Mouse (Mus musculus): ENCODE measurements around the gene Tdrd5. TPM values are rescaled to one million over a fixed set of nuclear protein-coding genes. Genes with fewer than 3 reads are reported as not detected.

The Tdrd5 gene
- polyA plus RNA-seq, 1 experiment from 2014 or later: 0.58 TPM

DNA sequence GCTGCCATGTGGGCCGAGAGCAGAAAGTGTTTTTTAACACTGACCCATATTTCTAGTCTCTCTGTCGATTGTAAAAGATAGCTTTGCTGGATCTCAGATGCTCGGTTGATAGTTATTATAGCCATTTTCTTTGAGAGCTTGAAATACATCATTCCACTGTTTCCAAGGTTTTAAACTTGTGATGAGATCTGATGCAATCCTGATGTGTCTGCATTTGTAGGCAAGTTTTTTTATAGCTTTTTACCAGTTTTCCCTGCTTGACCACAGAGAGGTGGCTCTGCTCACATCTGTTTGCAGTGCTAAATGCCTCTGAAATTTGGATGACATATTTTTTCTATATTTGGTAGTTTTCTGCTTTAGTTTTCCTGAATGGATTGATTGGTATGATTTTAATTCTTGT, 55.6 kb downstream of the Tdrd5 start:
- H3K4me3 ChIP-seq: no peak overlapping the region
- no peak for ATAC-seq (ENCODE audit: low FRiP score)
- no peaks in the 10 kb centered on the region for H3K4me1 ChIP-seq (replicated peaks)
- H3K27me3 ChIP-seq: 0 out of 2 replicates have a peak, but pooled peaks cover under 1% of the 10 kb centered on the region
- H3K4me2 ChIP-seq: no peak overlapping the region
- H3K9me3 ChIP-seq: no peaks in the 10 kb centered on the region
- H3K36me3 ChIP-seq: no peaks in the 10 kb centered on the region
- H3K27ac ChIP-seq: no peak overlapping the region
- 80% methylated on average over 3 of the region's 3 CpGs for WGBS
- no peak overlapping the region for H3K9ac ChIP-seq

DNA sequence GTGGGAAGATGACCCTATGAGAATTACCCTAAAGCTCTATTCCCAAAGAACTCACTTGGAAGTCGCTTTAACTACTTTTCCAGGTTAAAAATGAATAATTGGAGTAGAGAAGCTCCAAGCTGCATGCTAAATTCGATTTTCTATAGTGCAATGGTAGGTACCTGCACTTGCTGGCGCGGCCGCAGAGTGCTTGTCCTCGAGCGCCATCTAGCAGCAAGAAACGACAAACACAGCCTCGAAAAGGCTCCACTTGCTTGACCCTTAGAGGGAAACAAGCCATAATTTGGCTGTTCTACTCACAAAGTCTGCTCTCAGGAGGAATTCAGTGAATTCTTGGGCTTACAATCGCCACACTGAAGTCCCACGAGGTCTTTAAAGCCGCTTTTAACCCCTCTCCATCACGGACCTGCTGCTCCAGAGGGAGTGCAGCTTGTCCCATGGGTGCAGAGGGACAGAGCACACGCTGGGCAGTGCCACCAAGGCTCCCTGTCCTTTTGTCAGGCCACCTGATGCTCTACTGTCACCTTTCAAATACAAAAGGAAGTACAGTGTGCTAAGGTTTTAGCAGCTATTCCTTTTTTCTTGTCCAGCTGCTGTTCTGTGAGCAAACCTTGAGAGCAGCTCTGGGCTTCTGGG, 61.6 kb downstream of the Tdrd5 start:
- WGBS: 8% methylated on average over 14 of the region's 14 CpGs
- H3K4me2 ChIP-seq: no peak overlapping the region
- ATAC-seq (ENCODE audit: low FRiP score): no peak; the same call in 1 of the 2 replicates
- no peaks in the 10 kb centered on the region for H3K9me3 ChIP-seq
- H3K4me3 ChIP-seq: no peak overlapping the region
- 0 out of 2 replicates have a peak, but pooled peaks cover 7% of the 10 kb centered on the region for H3K27me3 ChIP-seq
- H3K27ac ChIP-seq: no peak overlapping the region
- peaks cover 5% of the 10 kb centered on the region; the same call in 1 of the 2 replicates for H3K4me1 ChIP-seq (replicated peaks)
- no peaks in the 10 kb centered on the region for H3K36me3 ChIP-seq
- H3K9ac ChIP-seq: no peak overlapping the region

- Histone ChIP-seq H3K4me3 (no peak overlapping the region), H3K27me3 (0 out of 2 replicates have a peak, but pooled peaks cover 7% of the 10 kb centered on the region), H3K4me1 (replicated peaks) (peaks cover 5% of the 10 kb centered on the region; the same call in 1 of the 2 replicates), H3K4me2 (no peak overlapping the region), H3K9me3 (no peaks in the 10 kb centered on the region), H3K36me3 (no peaks in the 10 kb centered on the region), H3K27ac (no peak overlapping the region), H3K9ac (no peak overlapping the region)
- peak; percentile 3; the same call in 1 of the 2 replicates for ATAC-seq (ENCODE audit: low FRiP score)
- 37% methylated on average over 2 of the region's 2 CpGs for WGBS
Measured at GRCm38 (mm10) chr1:156241035-156241434, 62.4 kb downstream of the Tdrd5 start.

DNA sequence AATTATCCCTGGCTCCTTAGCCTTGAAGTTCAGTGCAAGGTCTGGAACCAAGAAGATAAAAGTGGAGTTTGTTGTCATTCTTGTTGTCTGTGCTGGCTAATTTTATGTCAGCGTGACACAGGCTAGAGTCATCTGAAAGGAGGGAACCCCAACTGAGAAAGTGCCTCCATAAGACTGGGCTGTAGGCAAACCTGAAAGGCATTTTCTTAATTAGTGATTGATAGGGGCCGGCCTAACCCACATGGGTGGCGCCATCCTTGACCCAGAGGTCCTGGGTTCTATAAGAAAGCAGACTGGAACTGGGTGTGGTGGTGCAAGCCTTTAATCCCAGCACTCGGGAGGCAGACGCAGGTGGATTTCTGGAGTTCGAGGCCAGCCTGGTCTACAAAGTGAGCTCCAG, 72.3 kb downstream of the Tdrd5 start:
- no peaks in the 10 kb centered on the region for H3K27me3 ChIP-seq
- peak overlapping the region; percentile 58; the same call in 1 of the 2 replicates for H3K27ac ChIP-seq
- no peak overlapping the region for H3K4me2 ChIP-seq
- 79% methylated on average over 6 of the region's 6 CpGs for WGBS
- peaks cover 18% of the 10 kb centered on the region for H3K4me1 ChIP-seq (replicated peaks)
- no peaks in the 10 kb centered on the region for H3K9me3 ChIP-seq
- H3K36me3 ChIP-seq: no peaks in the 10 kb centered on the region
- no peak for ATAC-seq (ENCODE audit: low FRiP score)
- no peak overlapping the region for H3K9ac ChIP-seq
- no peak overlapping the region for H3K4me3 ChIP-seq

DNA sequence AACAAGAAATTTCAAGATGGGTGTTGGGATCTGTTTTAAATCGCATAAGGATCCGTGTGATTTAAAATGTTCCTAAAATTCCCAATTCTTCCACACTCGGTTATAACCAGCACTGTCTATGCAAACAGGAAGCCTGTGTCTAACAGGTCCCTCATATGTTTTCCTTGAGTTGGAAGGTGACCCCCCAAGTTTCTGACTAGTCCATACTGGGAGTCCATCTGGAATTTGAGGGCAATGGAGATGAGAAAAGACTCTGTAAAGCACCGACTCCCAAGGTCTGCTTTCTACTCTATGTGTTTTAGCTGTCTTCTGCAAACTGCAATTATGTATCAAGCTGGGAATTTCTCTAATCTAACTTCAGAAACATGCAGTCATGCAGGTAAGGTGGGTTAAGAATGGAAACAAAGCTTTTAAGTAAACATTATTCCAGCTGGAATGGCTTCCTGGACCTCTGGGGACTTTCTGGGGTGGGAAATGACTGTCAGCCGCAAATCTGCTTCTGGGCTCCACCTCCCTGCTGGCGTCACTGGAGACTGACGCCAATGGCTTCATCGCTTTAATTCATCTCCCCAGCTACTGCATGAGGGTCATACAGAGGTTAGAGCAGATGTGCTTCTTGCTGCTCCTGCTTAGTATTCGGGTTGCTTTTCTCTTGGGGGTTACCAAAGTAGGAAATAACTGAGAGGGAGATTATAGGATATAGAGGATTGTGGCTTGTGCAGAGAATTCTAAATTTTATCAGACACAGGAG, 73.0 kb downstream of the Tdrd5 start:
- peaks cover 18% of the 10 kb centered on the region for H3K4me1 ChIP-seq (replicated peaks)
- peak overlapping the region; percentile 58 for H3K27ac ChIP-seq
- WGBS: 39% methylated on average over 9 of the region's 9 CpGs
- no peaks in the 10 kb centered on the region for H3K27me3 ChIP-seq
- H3K4me2 ChIP-seq: peak overlapping the region; percentile 15; the same call in 1 of the 2 replicates
- H3K9ac ChIP-seq: no peak overlapping the region
- H3K4me3 ChIP-seq: no peak overlapping the region
- no peaks in the 10 kb centered on the region for H3K36me3 ChIP-seq
- no peaks in the 10 kb centered on the region for H3K9me3 ChIP-seq
- ATAC-seq (ENCODE audit: low FRiP score): no peak

DNA sequence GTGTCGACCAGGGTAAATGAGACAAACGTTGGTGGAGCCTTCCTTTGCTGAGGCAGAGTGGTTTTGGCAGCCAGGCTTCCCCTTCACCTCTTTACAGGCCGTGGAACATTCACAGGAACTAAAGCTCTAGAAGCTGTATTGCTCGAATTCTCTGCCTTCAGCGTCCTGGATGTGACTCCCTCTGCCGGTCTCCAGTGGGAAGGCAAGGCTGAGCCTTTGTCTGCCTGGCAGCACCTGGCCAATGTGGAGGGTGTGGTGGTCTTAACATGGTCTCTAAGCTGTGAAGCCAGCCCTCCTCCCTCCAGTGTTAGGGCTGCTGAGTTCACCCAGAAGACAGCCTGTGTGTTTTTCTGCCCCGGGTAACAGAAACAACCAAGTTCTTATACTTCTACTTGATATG, 74.0 kb downstream of the Tdrd5 start:
- WGBS: 32% methylated on average over 7 of the region's 7 CpGs
- Histone ChIP-seq H3K9me3 (no peaks in the 10 kb centered on the region), H3K4me3 (no peak overlapping the region), H3K36me3 (no peaks in the 10 kb centered on the region), H3K27me3 (no peaks in the 10 kb centered on the region), H3K27ac (no peak overlapping the region), H3K9ac (no peak overlapping the region), H3K4me1 (replicated peaks) (peaks cover 18% of the 10 kb centered on the region), H3K4me2 (no peak overlapping the region)
- ATAC-seq (ENCODE audit: low FRiP score): no peak

DNA sequence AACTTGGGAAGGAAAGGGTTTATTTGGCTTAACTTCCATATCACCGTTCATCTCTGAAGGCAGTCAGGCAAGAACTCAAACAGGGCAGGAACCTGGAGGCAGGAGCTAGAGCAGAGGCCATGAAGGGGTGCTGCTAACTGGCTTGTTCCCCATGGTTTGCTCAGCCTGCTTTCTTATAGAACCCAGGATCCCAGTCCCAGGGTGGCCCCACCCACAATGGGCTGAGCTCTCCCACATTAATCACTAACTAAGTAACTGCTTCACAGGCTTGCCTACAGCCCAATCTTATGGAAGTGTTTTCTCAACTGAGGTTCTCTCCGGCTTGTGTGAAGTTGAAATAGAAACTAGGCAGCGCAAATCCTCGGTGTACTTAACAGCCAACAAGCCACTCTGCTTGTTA, 74.7 kb downstream of the Tdrd5 start:
- 87% methylated on average over 4 of the region's 4 CpGs for WGBS
- no peak for ATAC-seq (ENCODE audit: low FRiP score)

DNA sequence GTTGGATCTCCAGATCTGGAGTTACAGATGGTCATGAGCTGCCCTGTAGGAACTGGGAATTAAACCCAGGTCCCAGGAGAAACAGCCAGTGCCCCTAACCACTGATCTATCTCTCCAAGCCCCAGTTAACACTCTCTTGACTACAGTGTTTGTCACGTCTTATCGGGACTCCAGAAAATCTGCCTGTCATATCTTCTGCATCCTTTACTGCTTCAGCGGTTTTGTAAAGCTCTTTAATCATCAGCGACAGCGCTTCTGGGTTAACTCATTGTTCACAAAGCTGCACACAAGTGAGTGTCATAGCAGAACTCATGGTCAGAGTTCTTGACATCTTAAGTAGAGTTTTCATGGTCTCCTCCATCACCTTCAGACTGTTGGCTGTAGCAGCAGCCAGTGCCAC, 76.6 kb downstream of the Tdrd5 start:
- H3K4me1 ChIP-seq (replicated peaks): peaks cover 32% of the 10 kb centered on the region
- WGBS: 54% methylated on average over 5 of the region's 5 CpGs
- H3K9ac ChIP-seq: no peak overlapping the region
- no peaks in the 10 kb centered on the region for H3K9me3 ChIP-seq
- no peak overlapping the region for H3K27ac ChIP-seq
- H3K36me3 ChIP-seq: no peaks in the 10 kb centered on the region
- no peaks in the 10 kb centered on the region for H3K27me3 ChIP-seq
- no peak overlapping the region for H3K4me3 ChIP-seq
- no peak overlapping the region for H3K4me2 ChIP-seq
- ATAC-seq (ENCODE audit: low FRiP score): no peak

More for the DNA sequence above, 74.7 kb downstream of the Tdrd5 start:
- Histone ChIP-seq H3K4me3 (no peak overlapping the region), H3K9ac (no peak overlapping the region), H3K4me2 (no peak overlapping the region), H3K27ac (no peak overlapping the region), H3K9me3 (no peaks in the 10 kb centered on the region), H3K36me3 (no peaks in the 10 kb centered on the region), H3K4me1 (replicated peaks) (peaks cover 18% of the 10 kb centered on the region), H3K27me3 (no peaks in the 10 kb centered on the region)

DNA sequence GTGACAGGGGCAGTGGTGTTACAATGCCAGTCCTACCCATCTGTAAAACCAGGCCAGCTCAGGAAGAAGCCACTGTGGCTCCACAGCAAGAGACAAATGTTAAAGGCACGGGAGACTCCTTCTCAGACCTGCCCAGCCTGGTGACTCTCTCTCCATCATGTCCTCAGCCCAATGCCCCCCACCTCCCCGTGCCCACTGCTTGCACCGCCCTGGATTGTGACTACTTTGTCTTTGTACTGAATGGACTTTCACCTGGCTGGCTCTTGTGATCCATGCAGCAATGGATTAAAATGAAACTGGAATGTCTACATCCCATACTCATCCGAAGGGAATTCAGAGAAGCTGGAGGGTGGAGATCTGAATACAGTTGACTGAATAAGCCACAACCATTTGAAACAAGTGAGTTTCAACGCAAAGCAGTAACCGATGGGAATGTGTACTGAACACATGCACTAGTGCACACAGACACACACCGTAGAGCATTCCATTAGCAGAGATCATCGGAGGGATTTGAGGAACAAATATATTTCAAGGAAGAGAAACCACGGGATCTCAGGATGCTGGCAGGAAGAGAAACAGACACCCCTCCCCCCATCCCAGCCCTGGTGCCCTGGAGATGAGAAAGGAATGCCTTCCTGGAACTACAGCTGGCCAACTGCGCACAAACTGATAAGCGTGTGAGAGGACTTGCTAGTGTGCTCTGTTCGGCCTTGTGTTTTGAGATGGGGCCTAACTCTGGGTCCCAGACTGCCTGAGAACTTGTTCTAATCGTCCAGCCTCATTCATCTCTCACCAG, 81.1 kb downstream of the Tdrd5 start:
- H3K4me1 ChIP-seq (replicated peaks): peaks cover 27% of the 10 kb centered on the region
- no peaks in the 10 kb centered on the region for H3K36me3 ChIP-seq
- WGBS: 39% methylated on average over 13 of the region's 13 CpGs
- H3K27me3 ChIP-seq: no peaks in the 10 kb centered on the region
- no peak overlapping the region for H3K4me2 ChIP-seq
- ATAC-seq (ENCODE audit: low FRiP score): peak; percentile 43; the same call in 1 of the 2 replicates
- no peaks in the 10 kb centered on the region for H3K9me3 ChIP-seq
- H3K9ac ChIP-seq: no peak overlapping the region
- no peak overlapping the region for H3K4me3 ChIP-seq
- H3K27ac ChIP-seq: peak overlapping the region; percentile 62; the same call in 1 of the 2 replicates

GRCm38 (mm10) chr1:156221327-156221726, 82.1 kb downstream of the Tdrd5 start:
- no peak overlapping the region for H3K9ac ChIP-seq
- no peaks in the 10 kb centered on the region for H3K27me3 ChIP-seq
- no peak; the same call in 1 of the 2 replicates for ATAC-seq (ENCODE audit: low FRiP score)
- no peaks in the 10 kb centered on the region for H3K9me3 ChIP-seq
- peaks cover 28% of the 10 kb centered on the region for H3K4me1 ChIP-seq (replicated peaks)
- 9% methylated on average over 2 of the region's 2 CpGs for WGBS
- no peak overlapping the region for H3K4me2 ChIP-seq
- H3K4me3 ChIP-seq: no peak overlapping the region
- no peak overlapping the region; the same call in 1 of the 2 replicates for H3K27ac ChIP-seq
- no peaks in the 10 kb centered on the region for H3K36me3 ChIP-seq

- no peak for ATAC-seq (ENCODE audit: low FRiP score)
- H3K4me1 ChIP-seq (replicated peaks): peaks cover 32% of the 10 kb centered on the region
- no peaks in the 10 kb centered on the region for H3K27me3 ChIP-seq
- H3K9me3 ChIP-seq: no peaks in the 10 kb centered on the region
- no peak overlapping the region for H3K9ac ChIP-seq
- no peak overlapping the region for H3K27ac ChIP-seq
- no peak overlapping the region for H3K4me3 ChIP-seq
- H3K4me2 ChIP-seq: no peak overlapping the region
- 84% methylated on average over 2 of the region's 2 CpGs for WGBS
- H3K36me3 ChIP-seq: no peaks in the 10 kb centered on the region
Measured at GRCm38 (mm10) chr1:156218573-156218972, 84.9 kb downstream of the Tdrd5 start.

DNA sequence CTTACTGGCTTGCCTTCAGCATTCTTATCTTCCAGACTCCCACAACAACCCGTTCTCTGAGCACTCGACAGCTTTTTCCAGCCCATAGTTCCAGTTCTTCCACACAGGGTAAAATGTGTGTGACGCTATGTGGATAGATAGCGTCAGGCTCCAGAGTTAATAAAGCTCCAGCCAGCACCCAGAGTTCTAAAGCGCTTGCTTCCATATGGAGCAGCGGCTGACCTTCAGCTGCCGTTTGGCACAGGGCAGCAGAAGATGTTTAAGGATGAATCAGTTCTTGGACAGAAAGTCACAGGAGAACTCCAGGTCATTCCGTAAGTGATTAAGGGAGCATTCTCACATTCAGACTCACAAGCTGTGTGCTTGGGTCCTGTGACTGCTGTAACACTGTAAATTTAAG, 85.5 kb downstream of the Tdrd5 start:
- H3K4me1 ChIP-seq (replicated peaks): peaks cover 30% of the 10 kb centered on the region
- H3K9ac ChIP-seq: no peak overlapping the region
- no peak overlapping the region for H3K27ac ChIP-seq
- H3K4me2 ChIP-seq: no peak overlapping the region
- no peak overlapping the region for H3K4me3 ChIP-seq
- H3K36me3 ChIP-seq: no peaks in the 10 kb centered on the region
- no peaks in the 10 kb centered on the region for H3K9me3 ChIP-seq
- no peaks in the 10 kb centered on the region for H3K27me3 ChIP-seq
- WGBS: 81% methylated on average over 8 of the region's 8 CpGs
- no peak for ATAC-seq (ENCODE audit: low FRiP score)

All from hindbrain, embryonic 13.5 days (tissue).